Mouse (Mus musculus) intestine, postnatal 0 days (tissue): ENCODE data around the gene Srsf4. TPM values are rescaled to one million over a fixed set of nuclear protein-coding genes. Genes with fewer than 3 reads are reported as not detected.
A peak's percentile ranks its signal among the peaks of the same experiment; 100 is the strongest.

Experiments
- ATAC-seq: fragments of 200-750 bp; cut with Nextera tagmentation; 2 replicates; pipeline ENCODE4 v1.8.0; 2017; ENCODE audit warnings: mild to moderate bottlenecking, moderate TSS enrichment, moderate library complexity
- H3K27ac ChIP-seq: fragments of 300-500 bp; sonication (generic); 2 replicates; pipeline ENCODE4 v1.5.1; 2014; ENCODE audit warnings: mild to moderate bottlenecking, low read depth, low read length, moderate library complexity
- H3K27me3 ChIP-seq: fragments of 300-500 bp; sonication (generic); replicated peaks from 2 replicates; pipeline ENCODE4 v1.6.1; 2014; ENCODE audit warnings: low read length, mixed read lengths; ENCODE audit not compliant: control insufficient read depth, insufficient read depth
- H3K36me3 ChIP-seq: fragments of 300-500 bp; sonication (generic); 2 replicates; pipeline ENCODE4 v1.6.1; 2014; ENCODE audit warnings: mild to moderate bottlenecking, moderate library complexity; ENCODE audit not compliant: control insufficient read depth, insufficient read depth
- H3K4me1 ChIP-seq: fragments of 300-500 bp; sonication (generic); replicated peaks from 2 replicates; pipeline ENCODE4 v1.6.1; 2014; ENCODE audit warnings: antibody characterized with exemption, low read length, mixed read lengths; ENCODE audit not compliant: control insufficient read depth, insufficient read depth
- H3K4me2 ChIP-seq: fragments of 300-500 bp; sonication (generic); replicated peaks from 2 replicates; pipeline ENCODE4 v1.6.1; 2014; ENCODE audit warnings: low read depth, mild to moderate bottlenecking, moderate library complexity
- H3K4me3 ChIP-seq: fragments of 300-500 bp; sonication (generic); 2 replicates; pipeline ENCODE4 v1.5.1; 2014; ENCODE audit warnings: low read depth, low read length
- H3K9ac ChIP-seq: fragments of 300-500 bp; sonication (generic); 2 replicates; pipeline ENCODE4 v1.6.1; 2014; ENCODE audit warnings: mild to moderate bottlenecking, low read depth, low read length
- H3K9me3 ChIP-seq: fragments of 300-500 bp; sonication (generic); 2 replicates; pipeline ENCODE4 v1.6.1; 2016; ENCODE audit warnings: mixed run types; ENCODE audit not compliant: control insufficient read depth
- CTCF ChIP-seq: sonication (generic); IDR thresholded peaks from 2 replicates; pipeline ENCODE4 v1.5.1; 2016; ENCODE audit warnings: low read depth, mild to moderate bottlenecking, control low read depth, antibody characterized with exemption, moderate library complexity
- WGBS: fragments of 180-500 bp; shearing (Covaris S2); extraction: QIAGEN DNeasy Blood & Tissue Kit; methylation state at CpG from one replicate; pipeline ENCODE4 v1.1.7; 2014; 5-methylcytosine and 5-hydroxymethylcytosine counted together
- polyA plus RNA-seq: library from polyadenylated mRNA; unstranded; fragments of >200 nt; fragmentation: Nextera tagmentation; extraction: Ambion mirVana; gene quantifications from 2 replicates; pipeline ENCODE4 v1.2.1, GENCODE M21; 2015

Srsf4 gene
- polyA plus RNA-seq, 1 experiment from 2014 or later: 36.2 TPM

DNA sequence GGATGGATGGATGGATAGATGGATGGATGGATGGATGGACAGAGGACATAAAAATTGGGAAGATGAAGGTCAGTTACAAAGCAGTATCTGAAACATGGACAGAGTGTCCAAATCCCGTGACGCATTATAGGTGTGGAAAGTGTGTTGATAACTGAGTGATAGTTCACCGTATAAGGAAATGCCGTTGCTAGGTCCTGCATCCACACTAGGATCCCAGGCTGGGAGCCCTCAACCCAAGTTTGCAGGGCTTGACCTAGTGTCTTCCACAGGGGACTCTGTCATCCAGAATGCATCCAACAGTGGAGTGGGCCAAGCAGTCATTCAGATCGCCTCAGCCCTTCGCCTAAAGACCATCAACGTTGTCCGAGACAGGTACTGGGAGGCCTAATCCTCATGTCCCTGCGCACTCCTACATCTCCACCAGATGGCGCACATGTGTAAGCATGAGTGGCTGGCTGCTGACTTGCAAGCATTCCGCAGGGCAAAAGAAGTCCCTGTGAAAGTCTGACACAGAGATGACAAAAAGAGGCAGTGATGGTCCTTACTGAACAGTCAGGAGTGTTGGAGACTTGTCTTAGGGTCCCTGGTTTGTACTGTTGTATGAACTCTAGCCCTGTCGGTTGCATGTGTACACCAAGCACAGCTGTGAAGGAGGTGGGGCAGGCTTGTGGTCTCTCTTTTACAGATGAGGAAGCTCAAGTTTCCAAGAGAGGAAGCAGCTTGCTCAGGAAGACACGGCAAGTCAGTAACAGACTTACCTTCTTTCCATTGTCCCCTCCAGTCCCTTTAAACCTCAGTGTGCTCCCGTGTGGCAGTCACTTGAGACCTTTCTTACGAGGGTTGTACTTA lies 12.7 kb upstream of the Srsf4 start:
- WGBS: 47% methylated on average over 15 of the region's 15 CpGs
- Histone ChIP-seq H3K27me3 (no peaks in the 10 kb centered on the region), H3K9ac (no peak overlapping the region), H3K36me3 (peaks cover 35% of the 10 kb centered on the region), H3K4me1 (no peaks in the 10 kb centered on the region), H3K4me3 (no peak overlapping the region), H3K4me2 (no peak overlapping the region), H3K9me3 (no peaks in the 10 kb centered on the region), H3K27ac (no peak overlapping the region)
- ATAC-seq: peak; percentile 37; the same call in 1 of the 2 replicates
- peak; percentile 99 for TF ChIP-seq CTCF

DNA sequence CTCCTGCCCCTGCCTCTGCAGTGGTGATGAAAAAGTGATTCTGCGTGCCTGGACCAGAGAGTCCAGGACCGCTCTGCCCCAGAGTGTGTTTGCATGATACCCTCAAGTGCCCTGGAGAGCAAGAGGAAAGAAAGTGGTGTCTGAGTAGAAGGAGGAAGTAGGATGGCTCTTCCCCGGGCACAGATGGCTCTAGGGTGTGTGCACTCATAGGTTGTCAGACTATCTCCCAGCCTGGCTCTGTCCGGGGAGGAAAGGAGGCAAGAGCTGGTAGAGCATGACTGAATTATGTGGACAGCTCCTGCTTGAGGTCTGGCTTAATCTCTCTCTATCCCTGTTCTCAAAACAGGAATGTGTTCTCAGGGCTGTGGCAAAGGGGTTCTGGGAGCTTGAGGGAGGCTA lies 12.1 kb upstream of the Srsf4 start:
- no peak overlapping the region for H3K4me3 ChIP-seq
- H3K9me3 ChIP-seq: no peaks in the 10 kb centered on the region
- no peak overlapping the region for H3K4me2 ChIP-seq
- H3K27me3 ChIP-seq: no peaks in the 10 kb centered on the region
- no peak for ATAC-seq
- no peak overlapping the region for H3K27ac ChIP-seq
- no peaks in the 10 kb centered on the region for H3K4me1 ChIP-seq
- no peak for TF ChIP-seq CTCF
- H3K36me3 ChIP-seq: peaks cover 32% of the 10 kb centered on the region
- H3K9ac ChIP-seq: no peak overlapping the region
- WGBS: 81% methylated on average over 4 of the region's 4 CpGs

DNA sequence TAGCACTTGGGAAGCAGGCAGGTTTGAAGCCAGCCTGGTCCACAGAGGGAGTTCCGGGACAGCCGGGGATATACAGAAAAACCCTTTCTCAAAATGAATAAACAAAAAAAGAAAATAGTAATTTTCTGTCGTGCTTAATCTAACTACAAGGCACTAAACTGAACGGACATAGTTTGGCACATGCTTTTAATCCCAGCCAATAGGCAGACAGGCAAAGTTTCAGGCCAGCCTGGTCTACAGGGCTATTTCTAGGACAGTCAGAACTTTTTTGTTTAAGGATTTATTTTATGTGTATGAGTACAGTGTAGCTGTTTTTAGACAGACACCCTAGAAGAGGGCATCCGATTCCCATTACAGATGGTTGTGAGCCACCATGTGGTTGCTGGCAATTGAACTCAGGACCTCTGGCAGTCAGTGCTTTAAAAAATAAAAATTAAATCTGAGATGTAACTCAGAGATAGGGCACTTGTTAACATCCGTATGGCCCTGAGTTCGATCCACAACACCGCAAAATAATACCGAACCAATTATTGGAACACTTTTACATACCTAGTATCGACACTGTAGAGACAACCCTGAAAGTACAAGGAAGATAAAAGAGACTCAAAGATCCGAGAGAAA lies 635 bp upstream of the Srsf4 start:
- no peaks in the 10 kb centered on the region; the same call in 1 of the 2 replicates for H3K4me1 ChIP-seq
- H3K36me3 ChIP-seq: no peaks in the 10 kb centered on the region
- H3K27ac ChIP-seq: peak overlapping the region; percentile 100
- peak overlapping the region; percentile 100 for H3K9ac ChIP-seq
- no peak for ATAC-seq
- no peak for TF ChIP-seq CTCF
- H3K4me3 ChIP-seq: peak overlapping the region; percentile 99
- H3K27me3 ChIP-seq: no peaks in the 10 kb centered on the region
- no peaks in the 10 kb centered on the region for H3K9me3 ChIP-seq
- peak overlapping the region; percentile 79 for H3K4me2 ChIP-seq
- 5% methylated on average over 11 of the region's 11 CpGs for whole genome bisulfite sequencing

DNA sequence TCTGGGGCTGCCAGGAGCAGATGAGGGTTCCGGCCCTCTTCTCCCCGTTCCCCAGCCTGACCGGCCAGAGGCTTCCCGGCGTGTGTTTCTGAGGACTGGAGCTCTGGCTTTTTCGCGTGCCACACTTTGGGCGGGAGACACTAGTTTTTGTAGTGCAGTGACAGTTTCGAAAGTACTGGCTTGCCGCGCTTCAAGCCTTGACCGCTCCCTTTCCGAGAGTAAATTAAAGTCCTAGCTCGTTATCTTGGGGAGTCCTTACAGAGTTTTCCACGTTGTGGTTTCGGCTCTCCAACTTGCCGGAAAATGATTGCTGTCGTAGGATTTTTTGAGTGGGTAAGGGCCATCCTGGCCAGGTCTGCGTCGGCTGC lies 736 bp downstream of the Srsf4 start:
- ATAC-seq: peak; percentile 8; the same call in 1 of the 2 replicates
- Histone ChIP-seq H3K27me3 (no peaks in the 10 kb centered on the region), H3K4me2 (peak overlapping the region; percentile 79), H3K27ac (peak overlapping the region; percentile 100), H3K9me3 (no peaks in the 10 kb centered on the region), H3K9ac (peak overlapping the region; percentile 100), H3K4me3 (peak overlapping the region; percentile 99), H3K36me3 (no peaks in the 10 kb centered on the region), H3K4me1 (no peaks in the 10 kb centered on the region; the same call in 1 of the 2 replicates)
- WGBS: 0% methylated on average over 20 of the region's 20 CpGs
- no peak for TF ChIP-seq CTCF

DNA sequence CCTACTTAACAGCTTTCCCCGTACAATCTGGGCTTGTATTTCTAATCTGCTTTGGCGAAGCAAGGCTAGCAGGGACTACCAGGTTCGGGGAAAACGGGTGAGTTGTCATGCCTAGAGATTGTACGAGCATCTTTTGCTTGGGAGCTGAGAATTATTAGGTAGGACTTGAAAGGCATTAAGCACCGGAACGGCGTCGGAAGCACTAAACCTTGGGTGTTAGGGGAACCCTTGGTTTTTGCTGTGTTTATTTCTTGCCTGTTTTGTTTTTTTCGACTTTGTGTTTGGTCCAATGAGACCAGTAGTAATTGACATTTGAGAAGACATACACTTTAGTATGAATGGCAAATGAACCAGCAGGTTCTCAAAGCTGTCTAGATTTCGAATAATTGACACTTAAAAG lies 1.1 kb downstream of the Srsf4 start:
- no peak for TF ChIP-seq CTCF
- Histone ChIP-seq H3K4me1 (no peaks in the 10 kb centered on the region; the same call in 1 of the 2 replicates), H3K4me2 (peak overlapping the region; percentile 79), H3K9me3 (no peaks in the 10 kb centered on the region), H3K4me3 (peak overlapping the region; percentile 99), H3K9ac (peak overlapping the region; percentile 100), H3K27me3 (no peaks in the 10 kb centered on the region), H3K27ac (peak overlapping the region; percentile 100), H3K36me3 (no peaks in the 10 kb centered on the region)
- ATAC-seq: no peak
- 2% methylated on average over 11 of the region's 11 CpGs for WGBS

DNA sequence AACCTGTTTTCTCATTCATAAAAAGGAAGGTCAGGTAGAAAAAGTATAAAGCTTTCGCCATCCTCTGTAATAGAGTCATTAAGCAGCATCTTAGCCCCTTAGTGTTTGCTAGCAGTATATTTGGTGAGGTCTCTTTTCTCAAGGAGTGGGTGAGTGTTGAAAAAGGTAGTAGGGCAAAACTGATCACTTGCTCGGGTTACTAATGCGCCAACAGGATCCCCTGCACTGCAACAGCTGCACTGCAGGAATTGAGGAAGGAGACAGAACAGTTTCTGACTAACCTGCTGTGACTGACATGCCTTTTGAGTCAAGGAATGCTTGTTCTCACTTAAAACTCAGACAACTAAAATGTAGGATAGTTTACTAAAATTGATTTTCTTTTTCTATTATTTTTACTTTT lies 1.8 kb downstream of the Srsf4 start:
- Histone ChIP-seq H3K27ac (no peak overlapping the region), H3K9ac (peak overlapping the region; percentile 13; the same call in 1 of the 2 replicates), H3K9me3 (no peaks in the 10 kb centered on the region), H3K4me1 (no peaks in the 10 kb centered on the region; the same call in 1 of the 2 replicates), H3K27me3 (no peaks in the 10 kb centered on the region), H3K4me3 (peak overlapping the region; percentile 99), H3K4me2 (peak overlapping the region; percentile 79), H3K36me3 (no peaks in the 10 kb centered on the region)
- TF ChIP-seq CTCF: no peak
- no peak for ATAC-seq
- WGBS: 22% methylated on average over 3 of the region's 3 CpGs
